Mouse (Mus musculus) heart, embryonic 13.5 days (tissue): ENCODE results near the gene Rccd1. TPM values are rescaled to one million over a fixed set of nuclear protein-coding genes. Genes with fewer than 3 reads are reported as not detected.

ENCODE experiments used
- ATAC-seq: fragments of 200-750 bp; cut with Nextera tagmentation; 2 replicates; pipeline ENCODE4 v1.8.0; 2017; ENCODE audit warnings: moderate TSS enrichment; ENCODE audit not compliant: insufficient number of reproducible peaks, low FRiP score, low TSS enrichment; ENCODE audit errors: extremely low read depth
- H3K27ac ChIP-seq: fragments of 300-500 bp; sonication (generic); replicated peaks from 2 replicates; pipeline ENCODE4 v1.5.1; 2015; ENCODE audit warnings: moderate library complexity, mild to moderate bottlenecking, inconsistent platforms
- H3K27me3 ChIP-seq: fragments of 300-500 bp; sonication (generic); replicated peaks from 2 replicates; pipeline ENCODE4 v1.6.1; 2015; ENCODE audit warnings: mild to moderate bottlenecking, inconsistent platforms
- H3K36me3 ChIP-seq: fragments of 300-500 bp; sonication (generic); 2 replicates; pipeline ENCODE4 v1.6.1; 2015; ENCODE audit warnings: mild to moderate bottlenecking, inconsistent platforms
- H3K4me1 ChIP-seq: fragments of 300-500 bp; sonication (generic); 2 replicates; pipeline ENCODE4 v1.6.1; 2015; ENCODE audit warnings: inconsistent platforms
- H3K4me2 ChIP-seq: fragments of 300-500 bp; sonication (generic); 2 replicates; pipeline ENCODE4 v1.6.1; 2015; ENCODE audit warnings: inconsistent platforms, mild to moderate bottlenecking, moderate library complexity
- H3K4me3 ChIP-seq: fragments of 300-500 bp; sonication (generic); 2 replicates; pipeline ENCODE4 v1.5.1; 2015; ENCODE audit warnings: moderate library complexity, mild to moderate bottlenecking, inconsistent platforms
- H3K9ac ChIP-seq: fragments of 300-500 bp; sonication (generic); 2 replicates; pipeline ENCODE4 v1.6.1; 2015; ENCODE audit warnings: inconsistent platforms, mild to moderate bottlenecking, moderate library complexity
- H3K9me3 ChIP-seq: fragments of 300-500 bp; sonication (generic); 2 replicates; pipeline ENCODE4 v1.6.1; 2016; ENCODE audit warnings: inconsistent platforms
- WGBS: fragments of 180-500 bp; shearing (Covaris S2); methylation state at CpG from one replicate; pipeline ENCODE4 v1.1.7; 2015; ENCODE audit warnings: mixed read lengths; 5-methylcytosine and 5-hydroxymethylcytosine counted together
- polyA plus RNA-seq: library from polyadenylated mRNA; unstranded; fragments of >200 nt; fragmentation: Nextera tagmentation; extraction: Ambion mirVana; gene quantifications from 2 replicates; pipeline ENCODE4 v1.2.1, GENCODE M21; 2015

The Rccd1 gene
- polyA plus RNA-seq, 1 experiment from 2014 or later = 7.3 TPM

DNA sequence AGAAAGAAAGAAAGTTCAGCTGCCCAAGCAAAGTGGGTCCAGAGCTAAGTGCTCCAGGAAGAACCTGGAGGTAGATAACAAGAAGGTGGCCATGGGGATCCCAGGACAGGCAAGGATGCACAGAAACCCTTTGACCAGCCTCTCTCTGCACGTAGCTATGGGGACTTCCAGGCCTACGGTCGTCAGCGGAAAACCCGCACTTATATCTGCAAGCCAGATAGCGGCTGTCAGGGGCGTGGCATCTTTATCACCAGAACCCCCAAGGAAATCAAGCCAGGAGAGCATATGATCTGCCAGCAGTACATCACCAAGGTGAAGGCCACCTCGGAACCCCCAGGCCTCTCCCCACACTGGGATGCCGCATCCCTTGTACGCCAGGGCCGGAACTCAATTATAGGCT, 71.4 kb downstream of the Rccd1 start:
- no peaks in the 10 kb centered on the region for H3K9me3 ChIP-seq
- no peak overlapping the region for H3K27ac ChIP-seq
- no peak for ATAC-seq
- 68% methylated on average over 11 of the region's 11 CpGs for whole genome bisulfite sequencing
- H3K27me3 ChIP-seq = peaks cover 32% of the 10 kb centered on the region
- no peak overlapping the region for H3K4me3 ChIP-seq
- no peaks in the 10 kb centered on the region for H3K4me1 ChIP-seq
- H3K36me3 ChIP-seq = no peaks in the 10 kb centered on the region
- H3K4me2 ChIP-seq = no peak overlapping the region
- no peak overlapping the region for H3K9ac ChIP-seq

DNA sequence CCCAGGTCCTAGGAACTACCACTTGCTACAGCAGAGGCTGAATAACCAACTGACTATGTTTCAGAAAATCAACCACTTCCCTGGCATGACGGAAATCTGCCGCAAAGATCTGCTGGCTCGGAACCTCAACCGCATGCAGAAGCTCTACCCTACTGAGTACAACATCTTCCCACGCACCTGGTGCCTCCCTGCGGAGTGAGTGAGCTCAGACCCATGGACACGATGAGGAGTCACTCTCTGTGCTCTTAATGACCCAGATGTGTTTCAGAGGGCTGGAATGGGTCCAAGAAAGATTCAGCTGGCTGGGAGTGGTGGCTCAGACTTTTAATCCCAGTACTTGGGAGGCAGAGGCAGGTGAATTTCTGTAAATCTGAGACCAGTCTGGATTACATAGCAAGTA, 71.8 kb downstream of the Rccd1 start:
- no peak overlapping the region for H3K4me3 ChIP-seq
- no peaks in the 10 kb centered on the region for H3K9me3 ChIP-seq
- no peak overlapping the region for H3K4me2 ChIP-seq
- H3K9ac ChIP-seq = no peak overlapping the region
- ATAC-seq = no peak
- WGBS = 74% methylated on average over 7 of the region's 7 CpGs
- no peak overlapping the region for H3K27ac ChIP-seq
- no peaks in the 10 kb centered on the region for H3K4me1 ChIP-seq
- peaks cover 28% of the 10 kb centered on the region for H3K27me3 ChIP-seq
- no peaks in the 10 kb centered on the region for H3K36me3 ChIP-seq

DNA sequence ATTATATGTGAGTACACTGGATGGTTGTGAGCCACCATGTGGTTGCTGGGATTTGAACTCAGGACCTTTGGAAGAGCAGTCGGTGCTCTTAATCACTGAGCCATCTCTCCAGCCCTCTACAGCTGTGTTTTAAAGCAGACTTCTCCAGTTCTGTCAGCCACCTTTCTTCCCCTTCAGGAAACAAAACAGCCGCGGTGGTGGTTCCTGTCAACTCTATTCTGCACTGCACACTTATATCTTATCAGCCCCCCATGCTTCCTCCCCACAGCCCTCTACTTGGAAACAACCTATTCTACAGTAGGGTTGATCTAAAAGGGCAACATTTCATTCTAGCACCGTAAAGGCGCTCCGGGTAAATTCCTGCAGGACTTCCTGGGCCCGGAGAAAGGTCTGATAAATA, 77.4 kb downstream of the Rccd1 start:
- H3K4me3 ChIP-seq = peak overlapping the region; percentile 66
- H3K27ac ChIP-seq = peak overlapping the region; percentile 82
- H3K36me3 ChIP-seq = no peaks in the 10 kb centered on the region
- H3K4me2 ChIP-seq = peak overlapping the region; percentile 74
- H3K9ac ChIP-seq = peak overlapping the region; percentile 85
- no peaks in the 10 kb centered on the region for H3K9me3 ChIP-seq
- no peak for ATAC-seq
- peaks cover 8% of the 10 kb centered on the region for H3K4me1 ChIP-seq
- H3K27me3 ChIP-seq = no peaks in the 10 kb centered on the region
- WGBS = 23% methylated on average over 7 of the region's 7 CpGs

DNA sequence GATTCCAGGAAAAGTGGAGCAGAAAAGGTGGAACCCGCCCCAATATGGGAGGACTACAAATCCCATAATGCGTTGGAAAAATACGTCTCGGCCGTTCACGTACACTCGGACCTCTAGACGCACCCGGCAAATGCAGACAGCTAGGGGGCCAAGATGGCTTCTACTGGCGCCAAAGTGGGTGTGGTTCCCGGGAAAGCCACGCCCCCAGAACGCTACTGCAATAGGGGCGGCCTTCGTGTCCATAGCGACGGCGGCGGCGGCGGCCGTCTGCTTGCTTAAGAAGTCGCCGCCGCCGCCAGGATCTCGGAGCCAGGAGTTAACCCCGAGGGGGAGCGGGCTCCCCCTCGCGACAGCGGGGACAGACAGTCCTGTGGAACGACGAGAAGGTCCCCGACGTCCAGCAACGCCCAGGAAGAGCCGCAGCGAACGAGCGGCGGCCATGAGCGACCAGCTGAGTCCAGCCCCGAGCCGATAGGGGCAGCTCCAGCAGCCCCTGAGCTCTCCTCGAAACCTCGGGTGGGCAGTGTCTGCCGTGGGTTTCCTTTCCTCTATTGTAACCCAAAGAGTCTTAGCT, 78.0 kb downstream of the Rccd1 start, which contains the start of gene Ttll13:
Ttll13 (plus strand) TSS at position 229 of the 574 bp plus-strand sequence.
- Histone ChIP-seq H3K36me3 (0 out of 2 replicates have a peak, but pooled peaks cover 2% of the 10 kb centered on the region), H3K4me3 (peak within 1 kb of the TSS; percentile 66), H3K27ac (peak within 1 kb of the TSS; percentile 82), H3K9me3 (no peaks in the 10 kb centered on the region), H3K9ac (peak within 1 kb of the TSS; percentile 85), H3K4me1 (peaks cover 8% of the 10 kb centered on the region), H3K4me2 (peak within 1 kb of the TSS; percentile 74), H3K27me3 (no peaks in the 10 kb centered on the region)
- ATAC-seq = peak; percentile 98
- 0% methylated on average over 48 of the region's 48 CpGs for WGBS

DNA sequence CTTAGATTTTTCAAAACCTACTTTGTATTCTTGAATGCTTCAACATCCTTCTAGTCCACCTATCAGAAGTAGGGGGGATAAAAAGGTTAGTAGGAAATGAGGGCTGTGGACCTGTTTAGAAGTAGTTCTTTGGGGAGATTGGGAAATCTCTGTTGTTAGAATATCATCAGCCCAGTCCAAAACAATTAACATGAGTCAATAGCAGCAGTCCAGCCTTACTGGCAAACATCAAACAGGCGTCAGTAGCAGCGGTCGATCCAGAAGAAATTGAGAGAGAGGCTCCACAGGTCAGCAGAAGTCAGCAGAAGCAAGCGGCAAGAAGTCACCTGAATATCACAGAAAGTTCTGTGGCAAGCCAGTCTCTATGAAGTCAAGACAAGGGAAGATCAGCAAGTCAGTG, 79.4 kb downstream of the Rccd1 start:
- Histone ChIP-seq H3K27me3 (no peaks in the 10 kb centered on the region), H3K4me3 (no peak overlapping the region), H3K36me3 (peaks cover 16% of the 10 kb centered on the region), H3K4me2 (no peak overlapping the region), H3K9ac (no peak overlapping the region), H3K9me3 (no peaks in the 10 kb centered on the region), H3K4me1 (peaks cover 8% of the 10 kb centered on the region), H3K27ac (no peak overlapping the region)
- WGBS = 89% methylated on average over 4 of the region's 4 CpGs
- no peak for ATAC-seq

Other genes with a start within 250 kb of the Rccd1 start
- gene Idh2, start 209.1 kb downstream of the Rccd1 start, polyA plus RNA-seq = 1,911 and 2,152 TPM in 2 replicates
- 9.9 and 11.3 TPM in 2 replicates for gene Sema4b, start 137.6 kb downstream of the Rccd1 start, polyA plus RNA-seq
- 54.2 and 57.9 TPM in 2 replicates for gene Cib1, start 91.6 kb downstream of the Rccd1 start, polyA plus RNA-seq
- gene Gdpgp1, start 91.6 kb downstream of the Rccd1 start, polyA plus RNA-seq = 3.3 and 3.7 TPM in 2 replicates
- gene Ttll13, start 78.1 kb downstream of the Rccd1 start, polyA plus RNA-seq = 0.62 and 0.82 TPM in 2 replicates
- 37.0 and 37.9 TPM in 2 replicates for gene Ngrn, start 63.2 kb downstream of the Rccd1 start, polyA plus RNA-seq
- gene Vps33b, start 54.8 kb downstream of the Rccd1 start, polyA plus RNA-seq = 9.6 and 11.1 TPM in 2 replicates
- 121 and 133 TPM in 2 replicates for gene Prc1, start 30.0 kb downstream of the Rccd1 start, polyA plus RNA-seq
- gene Unc45a, start 16.6 kb upstream of the Rccd1 start, polyA plus RNA-seq = 18.2 and 20.1 TPM in 2 replicates
- 14.5 and 16.5 TPM in 2 replicates for gene Hddc3, start 18.6 kb upstream of the Rccd1 start, polyA plus RNA-seq
- gene Man2a2, start 46.9 kb upstream of the Rccd1 start, polyA plus RNA-seq = 15.0 and 19.3 TPM in 2 replicates
- 10.7 and 10.8 TPM in 2 replicates for gene Fes, start 63.5 kb upstream of the Rccd1 start, polyA plus RNA-seq
- 14.2 and 14.8 TPM in 2 replicates for gene Furin, start 81.0 kb upstream of the Rccd1 start, polyA plus RNA-seq
- gene Blm, start 210.7 kb upstream of the Rccd1 start, polyA plus RNA-seq = 16.4 and 17.1 TPM in 2 replicates